Mouse (Mus musculus) megakaryocyte-erythroid progenitor cell, adult 5-6 weeks (primary cell): ENCODE measurements at regions not wholly inside any gene's neighbourhood (a gene's known extent, or its start where the extent isn't known, plus 50 kb on each side); places are given as distances from the start of the nearest gene placed in this dataset.
A peak's percentile ranks its signal among the peaks of the same experiment; 100 is the strongest.

Source experiments
- ATAC-seq: replicated peaks from 2 replicates; pipeline ENCODE4 v1.8.0; 2016; ENCODE audit warnings: mild to moderate bottlenecking, inconsistent platforms; ENCODE audit not compliant: severe bottlenecking, poor library complexity, low FRiP score, low TSS enrichment

DNA sequence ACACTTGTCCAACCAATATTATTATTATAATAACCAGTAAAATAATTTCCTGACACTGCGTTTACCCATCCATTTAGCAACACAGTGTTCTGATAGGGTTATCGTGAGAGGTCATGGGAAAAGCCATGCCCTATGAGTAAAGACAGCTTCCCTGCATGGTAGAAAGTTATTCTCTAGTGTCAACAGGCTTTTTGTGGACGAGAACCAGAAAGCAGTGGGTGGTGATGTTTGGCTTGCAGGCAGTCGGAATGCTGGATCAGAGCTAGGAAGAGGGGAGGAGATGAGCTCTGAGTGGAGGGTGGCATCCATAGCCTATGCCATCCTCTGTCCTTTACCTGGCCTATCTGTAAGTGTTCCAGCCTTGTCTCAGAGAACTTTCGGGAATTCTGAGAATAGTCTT, 83.1 kb upstream of the Sash1 start:
- no peak for ATAC-seq

DNA sequence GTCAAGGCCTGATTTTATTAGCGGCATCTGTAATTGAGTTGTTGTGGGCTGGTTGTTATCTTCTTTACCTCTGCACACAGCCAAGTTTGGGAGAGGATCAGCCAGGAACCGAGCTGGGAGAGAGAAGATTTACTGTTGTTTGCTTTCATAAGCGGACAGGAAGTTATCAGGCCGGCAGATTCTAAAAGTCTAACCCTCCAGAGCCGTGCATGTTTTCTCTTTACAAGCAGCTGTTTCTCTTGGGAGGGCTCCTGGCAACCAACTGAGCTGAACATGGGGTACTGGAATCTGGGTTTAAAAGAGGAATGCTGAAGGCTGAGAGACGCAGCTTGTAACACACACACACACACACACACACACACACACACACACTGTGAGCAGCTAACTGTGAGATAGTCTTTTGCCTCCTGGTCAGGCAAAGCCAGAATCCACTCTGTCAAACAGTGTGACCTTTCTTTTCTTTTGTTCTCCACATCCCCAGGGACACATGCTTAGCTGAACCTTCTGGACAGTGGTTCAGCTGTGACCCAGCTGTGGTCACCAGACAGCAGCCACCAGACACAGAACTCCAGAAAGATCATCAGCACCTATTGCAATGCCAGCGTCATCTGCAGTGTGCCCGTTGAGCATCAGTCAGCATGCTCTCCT, 82.5 kb upstream of the Sash1 start:
- no peak for ATAC-seq

DNA sequence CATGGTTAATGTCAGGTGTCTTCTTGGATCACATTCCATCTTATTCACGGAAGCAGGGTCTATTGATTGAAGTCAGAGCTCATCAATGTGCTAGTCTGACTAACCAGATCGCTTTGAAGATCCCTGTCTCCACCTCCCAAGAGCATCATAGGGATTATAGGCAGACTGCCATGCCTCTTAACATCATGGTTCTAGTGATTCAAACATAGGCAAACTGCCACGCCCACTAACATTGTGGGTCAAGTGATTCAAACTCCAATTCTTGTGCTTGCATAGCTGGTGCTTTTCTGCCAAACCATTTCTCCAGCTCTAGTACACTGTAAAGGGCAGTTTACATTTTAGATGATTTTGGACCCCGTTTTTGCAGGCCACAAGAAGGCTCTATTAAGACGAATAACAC, 77.1 kb upstream of the Sash1 start:
- ATAC-seq: no peak

DNA sequence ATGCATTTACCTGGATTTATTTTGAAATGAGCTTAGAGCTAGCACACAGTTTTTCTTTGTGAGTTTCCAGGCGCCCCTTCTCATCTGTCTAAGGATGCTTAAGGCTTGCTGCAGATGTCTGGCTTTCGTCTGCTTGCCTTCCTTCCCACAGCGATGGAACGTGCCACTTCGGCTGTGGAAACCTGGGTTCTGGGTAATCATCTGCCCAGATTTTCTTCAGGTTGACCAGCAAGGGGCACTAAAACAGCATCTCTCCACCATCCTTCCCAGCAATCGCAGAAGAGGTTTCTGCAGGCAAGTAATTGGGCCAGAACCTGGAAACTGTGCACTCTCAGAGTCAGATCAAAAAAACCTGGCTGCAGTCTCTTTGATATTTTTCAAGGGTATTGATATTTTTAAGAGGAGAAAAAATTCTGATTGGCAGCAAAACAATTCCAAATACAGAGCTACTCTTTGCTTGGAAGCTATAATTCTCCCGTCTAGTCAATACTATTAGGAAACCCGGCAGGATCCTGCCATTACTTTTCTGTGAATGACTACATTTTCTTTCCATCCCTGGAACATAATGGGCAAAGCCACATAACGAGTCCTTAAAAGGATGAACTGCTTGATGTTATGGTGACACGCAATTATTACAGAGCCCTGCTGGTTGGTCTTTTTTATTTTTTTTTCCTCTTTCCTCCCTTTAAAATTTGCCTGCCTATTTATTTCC, 75.2 kb upstream of the Sash1 start:
- ATAC-seq: no peak

- ATAC-seq: no peak
These were observed 74.5 kb upstream of the Sash1 start for GRCm38 (mm10) chr10:8960275-8960960.

DNA sequence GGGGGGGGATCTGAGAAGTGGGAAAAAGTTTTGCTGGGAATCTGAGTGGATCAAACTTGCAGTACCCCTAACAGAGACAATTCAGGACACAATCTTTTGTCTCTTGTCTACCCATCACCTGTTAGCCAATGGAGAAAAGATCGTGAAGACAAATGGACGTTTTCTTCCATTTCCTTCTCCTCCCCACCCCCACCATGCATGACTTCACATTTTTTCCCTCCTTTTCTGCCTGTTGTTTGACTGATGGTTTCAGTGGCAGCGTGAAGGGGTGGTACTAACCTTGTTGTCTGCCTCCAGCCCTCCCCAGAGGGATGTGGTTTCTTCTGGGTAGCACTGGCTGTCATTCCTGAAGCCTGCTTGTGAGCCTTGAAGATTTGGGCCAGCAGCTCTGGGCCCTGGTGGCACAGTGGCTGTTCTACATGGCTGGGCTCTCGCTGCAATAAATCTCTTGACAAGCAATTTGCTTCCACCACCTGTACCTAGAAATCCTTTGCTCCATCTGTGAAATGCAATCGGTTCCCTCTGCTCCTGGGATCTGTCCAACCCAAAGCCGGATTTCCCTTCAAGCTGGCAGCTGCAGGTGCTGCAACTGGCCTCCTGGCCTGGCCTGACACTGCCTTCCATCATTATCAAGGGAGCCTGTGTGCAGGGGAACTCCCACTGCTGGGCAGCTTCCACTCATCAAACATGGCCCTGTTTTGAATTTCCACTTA, 69.8 kb upstream of the Sash1 start:
- ATAC-seq: peak; percentile 52

DNA sequence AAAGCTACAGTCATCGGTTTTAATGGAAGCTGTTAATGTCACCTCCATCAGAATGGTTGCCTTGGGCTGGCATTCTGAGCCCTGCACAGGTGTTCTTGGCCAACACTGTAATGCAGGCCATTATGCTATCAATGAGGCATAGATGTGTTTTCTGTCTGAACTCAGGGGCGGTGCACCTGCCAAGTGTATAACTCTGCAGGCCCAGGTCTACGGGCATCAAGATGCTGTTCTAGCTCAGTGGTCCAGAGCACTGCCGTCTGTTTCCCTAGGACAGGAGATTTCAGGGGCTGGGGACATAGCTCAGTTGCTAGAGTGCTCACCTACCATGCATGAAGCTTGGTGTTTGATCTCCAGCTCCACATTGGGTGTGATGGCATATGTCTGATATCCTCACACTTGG, 68.1 kb upstream of the Sash1 start:
- ATAC-seq: no peak

GRCm38 (mm10) chr10:8952922-8953321, 67.1 kb upstream of the Sash1 start:
- ATAC-seq: no peak

- no peak for ATAC-seq
These were observed 66.1 kb upstream of the Sash1 start for GRCm38 (mm10) chr10:8951937-8952336.

GRCm38 (mm10) chr10:8951236-8951825, 65.5 kb upstream of the Sash1 start:
- ATAC-seq: no peak

DNA sequence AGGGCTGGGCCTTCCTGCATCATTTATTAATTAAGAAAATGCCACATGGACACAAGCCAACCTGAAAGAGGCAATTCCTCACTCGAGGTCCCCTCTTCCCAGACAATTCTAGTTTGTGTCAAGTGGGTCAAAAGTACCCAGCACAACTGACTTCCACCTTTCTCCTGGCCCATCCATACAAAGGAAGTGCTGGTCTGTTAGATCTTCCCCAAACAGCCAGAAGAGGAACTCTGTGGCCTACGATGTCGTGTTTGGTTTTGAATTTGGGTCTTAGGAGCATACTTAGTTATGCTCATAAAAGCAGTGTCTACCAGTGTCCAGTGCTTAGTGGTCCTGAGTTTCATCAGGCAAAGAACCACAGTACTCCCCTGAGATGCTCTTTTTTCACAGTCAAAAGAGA, 62.4 kb upstream of the Sash1 start:
- no peak for ATAC-seq

DNA sequence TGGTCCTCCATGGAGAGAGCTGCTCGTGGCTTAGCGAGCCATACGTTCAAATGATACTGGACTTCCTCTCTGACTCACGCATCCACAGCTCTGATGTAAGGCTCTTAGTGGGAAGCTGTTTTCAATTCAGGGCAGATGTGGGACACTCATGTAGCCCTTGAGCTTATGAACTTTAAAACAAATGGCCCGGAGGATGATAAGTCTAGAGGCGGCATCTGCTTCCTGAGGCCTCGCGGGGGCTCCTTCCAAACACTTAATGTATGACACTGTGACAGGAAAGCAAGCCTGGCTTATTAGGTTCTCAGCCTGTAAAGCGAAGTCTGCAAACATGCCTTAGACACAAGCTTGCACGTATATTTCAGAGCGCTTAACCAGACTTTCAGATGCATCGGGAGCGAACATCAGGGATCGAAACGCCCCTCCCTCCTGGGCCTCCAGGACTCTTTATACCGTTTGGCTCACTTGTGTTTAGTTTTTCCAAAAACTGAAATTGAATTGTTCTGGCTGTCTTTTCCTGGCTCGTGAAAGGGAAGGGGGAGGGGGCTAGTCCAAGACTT, 59.4 kb upstream of the Sash1 start:
- no peak for ATAC-seq

DNA sequence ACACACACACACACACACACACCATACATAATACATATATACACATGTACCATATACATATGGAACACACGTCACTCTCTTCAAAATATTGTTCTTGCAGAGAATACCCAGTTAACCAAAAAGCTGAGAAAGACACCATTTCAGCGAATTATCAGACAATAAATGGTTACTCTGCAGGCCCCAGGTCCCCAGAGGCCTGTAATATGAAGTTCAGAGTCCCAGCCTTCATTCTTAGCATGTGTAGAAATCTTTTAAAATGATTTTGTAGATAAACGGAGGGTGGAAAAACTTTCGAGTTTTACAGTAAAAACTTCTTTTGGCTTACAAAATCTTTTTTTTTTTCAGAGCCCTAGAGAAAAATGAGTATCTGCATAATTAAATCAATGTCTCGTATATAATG, 58.7 kb upstream of the Sash1 start:
- no peak for ATAC-seq

GRCm38 (mm10) chr10:8943698-8944097, 57.8 kb upstream of the Sash1 start:
- no peak for ATAC-seq

GRCm38 (mm10) chr10:8942967-8943471, 57.1 kb upstream of the Sash1 start:
- no peak for ATAC-seq

GRCm38 (mm10) chr10:8936369-8936768, 50.5 kb upstream of the Sash1 start:
- no peak for ATAC-seq
